17 mouse cellular contexts compared by ENCODE assay signal in genomic region chr8:8652388-8652787, GRCm38 (mm10). TPM values are rescaled to one million over a fixed set of nuclear protein-coding genes. Genes with fewer than 3 reads are reported as not detected.
DNase-seq lines count a peak whose midpoint lies in the region; ATAC-seq and TF ChIP-seq lines count a peak whose summit lies in the region.
"Had no signal": no experiment of that assay in that cellular context is flagged by ENCODE, and none has a peak within 500 bp of the region (broad histone marks: within the 10 kb centered on the region; RNA-seq: fewer than 3 reads in every experiment).

No protein-coding gene starts in this region.

- no peak overlapping the region for H3K4me2 ChIP-seq in heart, embryonic 12.5 days
- peak overlapping the region; percentile 25 for H3K4me2 ChIP-seq in limb, embryonic 13.5 days (replicated peaks)
- 0 out of 2 replicates have a peak overlapping the region, but pooled peaks have one; percentile 0 for H3K4me2 ChIP-seq in embryonic facial prominence, embryonic 14.5 days (ENCODE audit: low read depth, low read length)
- no peak overlapping the region for H3K4me2 ChIP-seq in intestine, postnatal 0 days (replicated peaks; ENCODE audit: low read depth)
- H3K4me2 ChIP-seq: heart, embryonic 15.5 days had no signal

- no peaks in the 10 kb centered on the region for H3K27me3 ChIP-seq in heart, embryonic 12.5 days (replicated peaks)
- no peaks in the 10 kb centered on the region for H3K27me3 ChIP-seq in limb, embryonic 13.5 days
- H3K27me3 ChIP-seq in limb, embryonic 10.5 days (ENCODE audit: low read depth, poor library complexity, severe bottlenecking), result no peaks in the 10 kb centered on the region
- no peaks in the 10 kb centered on the region for H3K27me3 ChIP-seq in embryonic facial prominence, embryonic 14.5 days (replicated peaks; ENCODE audit: control insufficient read depth, insufficient read depth, low read length)
- no peaks in the 10 kb centered on the region for H3K27me3 ChIP-seq in intestine, postnatal 0 days (replicated peaks; ENCODE audit: control insufficient read depth, insufficient read depth, low read length)
- H3K27me3 ChIP-seq: heart, embryonic 15.5 days had no signal

- no peak overlapping the region for H3K9ac ChIP-seq in heart, embryonic 12.5 days
- no peak overlapping the region for H3K9ac ChIP-seq in limb, embryonic 13.5 days
- H3K9ac ChIP-seq in embryonic facial prominence, embryonic 14.5 days (ENCODE audit: low read depth, low read length), result no peak overlapping the region
- H3K9ac ChIP-seq in intestine, postnatal 0 days (ENCODE audit: low read depth, low read length), result no peak overlapping the region
- H3K9ac ChIP-seq: heart, embryonic 15.5 days had no signal

- H3K4me3 ChIP-seq in heart, embryonic 12.5 days, result no peak overlapping the region
- no peak overlapping the region for H3K4me3 ChIP-seq in limb, embryonic 13.5 days
- H3K4me3 ChIP-seq in limb, embryonic 10.5 days, result no peak overlapping the region
- H3K4me3 ChIP-seq in embryonic facial prominence, embryonic 14.5 days (ENCODE audit: low read depth, low read length), result no peak overlapping the region
- H3K4me3 ChIP-seq in intestine, postnatal 0 days (ENCODE audit: low read depth, low read length), result no peak overlapping the region
- H3K4me3 ChIP-seq: erythroblast, embryonic 14.5 days; heart, embryonic 15.5 days; midbrain, embryonic 10.5 days had no signal

- 86% methylated on average over 4 of the region's 4 CpGs for WGBS in heart, embryonic 12.5 days
- WGBS in limb, embryonic 13.5 days, result 89% methylated on average over 4 of the region's 4 CpGs
- WGBS in limb, embryonic 10.5 days, result 93% methylated on average over 4 of the region's 4 CpGs
- WGBS in embryonic facial prominence, embryonic 14.5 days, result 77% methylated on average over 4 of the region's 4 CpGs
- 36% methylated on average over 4 of the region's 4 CpGs for WGBS in intestine, postnatal 0 days

- H3K27ac ChIP-seq in heart, embryonic 12.5 days (ENCODE audit: poor library complexity, severe bottlenecking), result no peak overlapping the region
- H3K27ac ChIP-seq in limb, embryonic 13.5 days, result no peak overlapping the region
- H3K27ac ChIP-seq in limb, embryonic 10.5 days, result no peak overlapping the region
- H3K27ac ChIP-seq in embryonic facial prominence, embryonic 14.5 days (replicated peaks; ENCODE audit: low read depth, low read length), result no peak overlapping the region
- H3K27ac ChIP-seq in intestine, postnatal 0 days (ENCODE audit: low read depth, low read length), result no peak overlapping the region
- H3K27ac ChIP-seq: heart, embryonic 15.5 days; hindbrain, embryonic 10.5 days; midbrain, embryonic 10.5 days had no signal

- H3K9me3 ChIP-seq in heart, embryonic 12.5 days (replicated peaks), result no peaks in the 10 kb centered on the region
- H3K9me3 ChIP-seq in limb, embryonic 13.5 days, result no peaks in the 10 kb centered on the region
- no peaks in the 10 kb centered on the region for H3K9me3 ChIP-seq in limb, embryonic 10.5 days (replicated peaks)
- H3K9me3 ChIP-seq in embryonic facial prominence, embryonic 14.5 days (ENCODE audit: control insufficient read depth, low read length), result no peaks in the 10 kb centered on the region
- no peaks in the 10 kb centered on the region for H3K9me3 ChIP-seq in intestine, postnatal 0 days (ENCODE audit: control insufficient read depth)
- H3K9me3 ChIP-seq: heart, embryonic 15.5 days; hindbrain, embryonic 10.5 days; midbrain, embryonic 10.5 days had no signal

- peak; percentile 78 for DNase-seq in heart, adult 11 months
- DNase-seq in limb, embryonic 10.5 days (ENCODE audit: low spot score), result no peak
- DNase-seq in embryonic facial prominence, embryonic 14.5 days (ENCODE audit: low spot score), result no peak
- no peak for DNase-seq in urinary bladder, adult 2 months (ENCODE audit: low spot score)
- DNase-seq in cerebellum, adult 18-20 months, result no peak
- DNase-seq: adrenal gland, adult 8-10 months; cerebellum, postnatal 25 days; kidney, adult 8-10 months; lung, postnatal 4 days; thymus, adult 18-20 months had no signal

- peaks cover 6% of the 10 kb centered on the region; the same call in 1 of the 2 replicates for H3K36me3 ChIP-seq in heart, embryonic 12.5 days
- H3K36me3 ChIP-seq in limb, embryonic 13.5 days, result peaks cover 14% of the 10 kb centered on the region
- peaks cover 18% of the 10 kb centered on the region for H3K36me3 ChIP-seq in limb, embryonic 10.5 days
- 0 out of 2 replicates have a peak, but pooled peaks cover 4% of the 10 kb centered on the region for H3K36me3 ChIP-seq in embryonic facial prominence, embryonic 14.5 days (ENCODE audit: control insufficient read depth, insufficient read depth, low read length)
- no peaks in the 10 kb centered on the region for H3K36me3 ChIP-seq in intestine, postnatal 0 days (ENCODE audit: control insufficient read depth, insufficient read depth)
- H3K36me3 ChIP-seq: heart, embryonic 15.5 days had no signal

- no peak for ATAC-seq in heart, embryonic 12.5 days (ENCODE audit: insufficient number of reproducible peaks, low FRiP score)
- ATAC-seq in limb, embryonic 13.5 days (ENCODE audit: low FRiP score, low read depth), result no peak
- ATAC-seq in embryonic facial prominence, embryonic 14.5 days (ENCODE audit: low read depth), result no peak
- ATAC-seq in intestine, postnatal 0 days, result peak; percentile 92

- no peak for TF ChIP-seq CTCF in intestine, postnatal 0 days (IDR thresholded peaks at IDR 0.05; ENCODE audit: low read depth)

- peaks cover 75% of the 10 kb centered on the region for H3K4me1 ChIP-seq in heart, embryonic 12.5 days (replicated peaks)
- peaks cover 96% of the 10 kb centered on the region for H3K4me1 ChIP-seq in limb, embryonic 13.5 days
- peaks cover 83% of the 10 kb centered on the region for H3K4me1 ChIP-seq in limb, embryonic 10.5 days
- H3K4me1 ChIP-seq in embryonic facial prominence, embryonic 14.5 days (ENCODE audit: control insufficient read depth, insufficient read depth, low read length), result peaks cover 51% of the 10 kb centered on the region
- H3K4me1 ChIP-seq in intestine, postnatal 0 days (replicated peaks; ENCODE audit: control insufficient read depth, insufficient read depth, low read length), result peaks cover 17% of the 10 kb centered on the region

RNA-seq across cellular contexts. Expression of gene Efnb2, which starts 8.7 kb away (rescaled TPM):
- 25.4 and 27.1 TPM in 2 replicates for polyA plus RNA-seq in heart, embryonic 12.5 days (2016; fragmentation: Nextera tagmentation; extraction: Ambion mirVana)
- polyA plus RNA-seq in limb, embryonic 13.5 days (2015; fragmentation: Nextera tagmentation; extraction: Ambion mirVana), result 32.6 and 33.3 TPM in 2 replicates
- 27.3 and 28.5 TPM in 2 replicates for polyA plus RNA-seq in limb, embryonic 10.5 days (2016; fragmentation: Nextera tagmentation; extraction: Ambion mirVana)
- 30.0 and 30.6 TPM in 2 replicates for polyA plus RNA-seq in embryonic facial prominence, embryonic 14.5 days (2014; fragmentation: Nextera tagmentation; extraction: Ambion mirVana)
- polyA plus RNA-seq in intestine, postnatal 0 days (2015; fragmentation: Nextera tagmentation; extraction: Ambion mirVana), result 6.7 and 7.6 TPM in 2 replicates
- polyA plus RNA-seq in urinary bladder, adult 2 months (2012; rRNA removed), result 27.6 and 30.5 TPM in 2 replicates

RNA-seq across cellular contexts. Expression of gene Arglu1, which starts 37.9 kb away (rescaled TPM):
- 111 TPM in 2 replicates for polyA plus RNA-seq in heart, embryonic 12.5 days (2016; fragmentation: Nextera tagmentation; extraction: Ambion mirVana)
- polyA plus RNA-seq in limb, embryonic 13.5 days (2015; fragmentation: Nextera tagmentation; extraction: Ambion mirVana), result 188 and 200 TPM in 2 replicates
- polyA plus RNA-seq in limb, embryonic 10.5 days (2016; fragmentation: Nextera tagmentation; extraction: Ambion mirVana), result 164 and 175 TPM in 2 replicates
- polyA plus RNA-seq in embryonic facial prominence, embryonic 14.5 days (2014; fragmentation: Nextera tagmentation; extraction: Ambion mirVana), result 116 and 131 TPM in 2 replicates
- 67.4 and 78.2 TPM in 2 replicates for polyA plus RNA-seq in intestine, postnatal 0 days (2015; fragmentation: Nextera tagmentation; extraction: Ambion mirVana)
- polyA plus RNA-seq in urinary bladder, adult 2 months (2012; rRNA removed), result 107 and 133 TPM in 2 replicates

Comparison
In these comparisons a context has a peak if more than half of its experiments do, and no peak if none do; other contexts are left out.
1. H3K4me2 ChIP-seq: peak in limb, embryonic 13.5 days (single experiment) and embryonic facial prominence, embryonic 14.5 days (single experiment); none in heart, embryonic 12.5 days (single experiment) and intestine, postnatal 0 days (single experiment).